Mouse (Mus musculus) 416B (cell line): Measurements from ENCODE around the gene Ccdc188.
"Not testable (repeated sequence)": the region's sequence is repeated elsewhere in the genome, so short reads cannot be mapped to it uniquely, and the experiment has no call there.

Experiments used
- DNase-seq: peaks from one replicate; pipeline ENCODE4 v3.0.0; 2011; ENCODE audit warnings: low read depth

Gene Ccdc188

DNA sequence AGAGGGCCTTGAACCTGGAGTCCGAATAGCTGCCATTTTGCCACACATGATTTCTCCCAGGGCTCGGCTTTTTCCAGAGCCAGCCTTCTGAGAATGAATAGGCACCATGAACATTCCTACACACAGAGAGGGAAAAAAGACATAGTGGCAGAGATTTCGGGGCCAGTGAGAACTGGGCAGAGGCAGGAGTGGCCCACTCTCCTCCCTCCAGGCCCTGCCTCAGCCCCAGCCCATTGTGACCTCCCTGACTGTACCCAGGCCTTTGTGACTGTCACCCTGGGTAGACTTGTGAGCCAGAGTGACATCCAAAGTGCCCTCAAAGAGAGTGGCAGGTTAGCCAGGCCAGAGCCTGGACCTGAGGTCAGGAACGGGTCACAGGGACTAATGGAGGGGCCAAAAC lies at the start of gene Ccdc188:
Gene Ccdc188 (plus strand): TSS at position 301 of the 400 bp plus-strand sequence.
- no peak for DNase-seq

- DNase-seq = peak; percentile 95
These were observed 48.5 kb upstream of the Ccdc188 start for GRCm38 (mm10) chr16:18169156-18169555.

DNA sequence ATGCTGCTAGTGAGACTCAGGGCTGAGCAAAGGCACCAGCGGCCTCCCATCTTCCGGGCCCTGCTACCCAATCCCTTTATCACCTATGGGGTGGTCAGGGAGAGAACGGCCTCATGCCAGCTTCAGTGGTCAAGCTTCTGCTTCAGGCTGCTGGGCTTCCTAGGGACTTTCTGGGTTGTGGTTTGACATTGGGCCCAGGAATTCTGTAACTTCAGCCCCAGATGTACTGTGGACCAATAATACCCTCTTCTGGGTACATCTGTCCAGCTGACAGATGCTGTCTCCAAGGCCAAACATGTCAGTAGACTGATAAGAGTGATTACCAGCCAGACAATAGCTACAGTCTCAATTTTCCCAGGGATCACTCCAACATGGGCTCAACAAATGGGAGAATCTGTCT lies 47.9 kb upstream of the Ccdc188 start:
- DNase-seq = peak; percentile 22

DNA sequence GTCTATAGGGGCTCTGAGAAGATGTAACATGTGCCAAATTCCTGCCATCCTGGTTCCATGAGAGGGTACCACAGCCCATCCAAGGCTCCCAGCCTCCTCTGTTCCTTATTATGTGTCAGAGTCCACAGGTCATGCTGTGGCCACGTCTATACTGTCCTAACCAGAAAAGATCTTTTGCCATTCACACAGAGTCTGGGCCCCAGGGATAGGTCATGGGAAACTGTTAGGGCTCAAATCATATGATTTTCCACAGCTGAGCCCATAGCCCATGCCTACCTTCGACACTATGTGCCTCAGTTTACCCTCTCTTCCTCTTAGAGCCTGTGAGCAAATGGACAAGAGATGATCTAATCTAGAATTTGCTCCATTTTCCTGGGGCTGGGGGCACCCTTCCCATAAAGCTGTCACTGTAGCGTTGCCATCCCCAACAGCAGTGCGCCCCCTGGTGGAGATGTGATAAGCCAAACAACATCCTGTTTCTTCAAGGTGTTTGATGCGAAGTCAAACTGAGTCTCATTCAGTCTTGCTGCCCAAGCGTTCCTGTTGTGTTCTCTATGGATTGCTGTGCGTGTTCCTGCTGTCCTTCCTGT lies 45.3 kb upstream of the Ccdc188 start:
- peak; percentile 75 for DNase-seq

DNA sequence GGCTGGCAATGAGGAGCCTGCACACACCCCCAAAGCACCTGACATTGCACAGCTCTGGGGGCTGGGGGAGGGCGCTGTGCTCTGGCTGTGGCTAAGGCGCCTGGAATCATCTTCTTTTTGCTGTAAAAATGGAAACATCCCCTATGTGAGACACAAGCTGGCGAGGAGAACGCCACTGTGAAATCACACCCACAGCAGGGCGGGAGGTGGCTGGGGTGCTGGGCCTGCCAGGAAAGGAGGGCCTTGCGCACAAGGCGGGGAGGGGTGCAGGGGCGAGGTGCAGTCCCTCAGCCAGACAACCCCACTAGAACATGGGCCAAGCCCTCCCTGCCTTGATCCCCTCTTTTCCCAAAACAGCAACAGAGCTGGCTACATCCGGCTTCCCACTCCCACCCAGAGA lies 44.4 kb upstream of the Ccdc188 start:
- DNase-seq = no peak

GRCm38 (mm10) chr16:18173788-18174187 lies 43.9 kb upstream of the Ccdc188 start:
- DNase-seq = no peak

DNA sequence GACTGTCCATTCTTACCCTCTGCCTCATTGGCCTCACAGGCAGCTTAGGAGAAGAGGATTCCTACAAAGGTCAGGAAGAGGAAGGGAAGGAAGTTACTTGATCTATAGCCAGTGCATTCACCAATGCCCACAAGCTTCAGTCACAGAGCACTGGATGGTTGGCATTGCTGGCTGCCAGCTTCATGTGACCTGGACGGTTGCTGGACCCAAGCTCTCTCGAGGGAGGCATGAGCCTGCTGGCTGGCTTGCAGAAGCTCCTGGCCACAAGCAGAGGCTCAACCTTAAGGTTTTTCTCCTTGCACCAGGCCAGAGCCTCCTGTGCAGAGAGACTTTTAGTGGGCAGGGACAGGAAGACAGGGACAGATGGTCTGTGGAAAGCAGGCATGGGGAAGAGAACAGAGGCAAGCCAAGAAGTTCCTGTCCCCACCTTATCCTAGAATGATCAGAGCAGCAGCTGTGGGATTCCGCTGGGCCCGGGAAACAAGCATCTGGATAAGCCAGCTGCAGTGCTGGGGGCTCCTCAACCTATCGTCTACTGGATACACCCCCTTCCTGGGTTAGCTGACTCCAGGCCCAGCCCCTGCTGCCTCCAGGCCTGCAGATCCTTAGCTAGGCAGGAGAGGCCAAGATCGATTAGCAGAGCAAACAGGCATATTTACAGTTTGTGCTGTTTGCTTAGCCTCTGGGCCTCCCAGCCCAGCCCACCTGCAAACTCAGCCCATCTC lies 41.7 kb upstream of the Ccdc188 start:
- DNase-seq = peak; percentile 81

- DNase-seq = peak; percentile 66
These were observed 40.9 kb upstream of the Ccdc188 start for GRCm38 (mm10) chr16:18176758-18177157.

DNA sequence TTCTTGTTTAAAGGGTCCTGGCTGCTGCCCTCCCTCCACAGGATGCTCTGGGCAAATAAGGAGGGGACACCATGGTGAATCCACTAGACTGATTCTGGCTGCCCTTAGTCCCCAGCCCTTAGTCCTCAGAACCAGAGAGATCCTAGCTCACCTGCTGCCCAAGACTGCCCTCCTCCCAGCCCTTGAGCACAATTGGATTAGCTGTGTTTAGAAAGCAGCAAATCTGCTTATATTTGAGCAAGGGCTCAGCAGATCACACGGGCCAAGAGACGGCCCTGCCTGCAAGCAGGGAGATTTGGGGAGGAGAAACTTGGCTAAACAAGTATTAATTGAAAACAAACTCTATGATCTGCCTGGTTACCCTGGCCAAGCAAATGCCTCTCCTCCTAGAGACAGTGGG lies 38.1 kb upstream of the Ccdc188 start:
- DNase-seq = no peak

- no peak for DNase-seq
These were observed 36.3 kb upstream of the Ccdc188 start for GRCm38 (mm10) chr16:18181398-18181797.

- DNase-seq = peak; percentile 63
These were observed 34.9 kb upstream of the Ccdc188 start for GRCm38 (mm10) chr16:18182766-18183165.

GRCm38 (mm10) chr16:18185715-18186449 lies 31.8 kb upstream of the Ccdc188 start:
- no peak for DNase-seq

GRCm38 (mm10) chr16:18186798-18187197 lies 30.9 kb upstream of the Ccdc188 start:
- DNase-seq = no peak

GRCm38 (mm10) chr16:18187221-18187620 lies 30.5 kb upstream of the Ccdc188 start:
- DNase-seq = no peak

DNA sequence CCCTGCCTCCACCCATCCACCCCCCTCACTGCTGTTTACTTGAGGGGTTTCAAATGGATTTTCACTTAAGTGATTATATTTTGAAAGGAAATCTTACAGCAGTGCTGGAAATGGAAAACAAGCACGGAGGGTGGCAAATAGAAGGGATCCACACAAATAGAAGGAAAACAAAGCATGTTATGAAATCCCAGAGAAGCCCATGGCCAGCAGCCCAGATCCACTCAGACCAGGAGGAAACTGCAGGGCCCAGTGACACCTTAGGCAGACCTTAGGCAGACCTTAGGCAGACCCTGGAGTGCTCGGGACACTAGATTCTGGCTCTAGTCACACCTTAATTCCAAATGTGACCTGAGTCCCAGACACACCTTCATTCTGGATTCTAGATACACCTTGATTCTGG lies 26.7 kb upstream of the Ccdc188 start:
- no peak for DNase-seq

GRCm38 (mm10) chr16:18194208-18194985 lies 23.3 kb upstream of the Ccdc188 start:
- no peak for DNase-seq

DNA sequence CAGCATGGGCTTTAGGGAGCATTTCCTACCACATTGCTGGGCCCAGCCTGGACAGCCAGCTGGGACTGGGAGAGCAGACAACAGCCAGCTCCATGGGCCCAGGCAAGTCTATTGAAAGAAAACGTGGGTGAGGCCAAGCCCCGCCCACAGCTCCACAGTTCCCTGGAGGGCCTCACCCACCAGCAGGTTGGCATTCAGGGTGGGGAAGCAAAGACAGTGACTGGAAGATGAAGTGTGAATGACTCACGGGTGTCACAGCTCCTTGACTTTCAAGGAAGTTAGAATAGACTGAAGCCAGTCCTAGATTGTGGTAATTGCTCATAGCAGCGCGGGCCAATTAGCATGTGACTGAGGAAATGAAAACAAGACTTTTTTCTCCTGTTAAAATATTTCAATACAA lies 22.6 kb upstream of the Ccdc188 start:
- peak; percentile 80 for DNase-seq

GRCm38 (mm10) chr16:18195561-18195960 lies 22.1 kb upstream of the Ccdc188 start:
- not testable (repeated sequence) for DNase-seq

- no peak for DNase-seq
These were observed 19.8 kb upstream of the Ccdc188 start for GRCm38 (mm10) chr16:18197881-18198280.

DNA sequence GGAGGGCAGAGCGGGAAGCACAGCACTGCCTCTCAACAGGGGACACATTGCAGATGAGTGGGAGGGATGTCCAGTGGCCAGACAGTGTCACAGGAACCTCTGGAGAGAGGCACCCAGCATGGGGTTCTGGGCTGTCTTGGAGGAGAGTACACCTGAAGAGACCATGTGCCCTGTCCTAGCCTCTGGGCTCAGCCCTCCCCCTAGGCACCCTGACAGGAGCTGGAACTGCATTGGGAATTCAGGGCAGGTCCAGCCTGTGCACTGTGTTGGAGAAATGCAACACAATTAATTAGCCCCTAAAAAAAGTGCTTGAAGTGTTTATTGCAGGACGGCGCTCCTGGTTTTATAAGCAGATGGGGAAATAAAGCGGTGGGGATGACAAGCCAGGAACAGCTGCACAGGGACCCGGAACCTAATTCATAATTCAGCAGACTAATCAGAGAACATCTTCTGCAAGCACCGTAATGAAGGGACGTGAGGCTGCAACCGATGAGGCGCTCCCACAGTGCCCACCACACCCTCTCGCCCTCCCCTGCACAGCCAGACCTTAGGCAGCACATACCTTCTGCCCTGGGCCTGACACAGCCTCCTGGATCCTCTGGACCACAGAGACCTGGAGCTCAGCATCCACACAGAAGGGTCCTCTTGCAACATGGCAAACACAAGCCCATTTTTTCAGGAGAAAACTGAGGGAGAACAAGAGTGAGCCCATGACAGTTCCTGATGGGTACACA lies 19.1 kb upstream of the Ccdc188 start:
- no peak for DNase-seq

GRCm38 (mm10) chr16:18200062-18200461 lies 17.6 kb upstream of the Ccdc188 start:
- no peak for DNase-seq

DNA sequence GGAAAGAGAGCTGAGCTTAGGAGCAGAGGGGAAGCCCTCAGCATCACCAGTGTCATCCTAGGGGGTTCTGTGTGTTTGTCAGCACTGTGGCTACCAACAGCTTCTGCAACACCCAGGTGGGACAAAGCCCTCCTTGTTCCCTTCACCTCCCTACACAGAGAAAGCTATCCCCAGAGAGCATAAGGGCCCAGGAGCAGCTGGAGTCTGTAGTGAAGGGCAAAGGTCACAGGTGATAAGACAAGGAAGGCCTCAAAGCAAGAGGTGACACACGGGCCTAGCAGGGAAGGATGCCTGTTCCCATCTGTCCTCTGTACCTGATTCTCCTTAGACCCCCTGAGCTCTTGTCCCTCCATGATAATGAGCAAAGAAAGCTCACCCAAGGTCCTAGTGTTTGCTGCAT lies 16.1 kb upstream of the Ccdc188 start:
- no peak for DNase-seq
